Mouse (Mus musculus) MEL (cell line): Measurements from ENCODE around the gene Pigf. TPM values are rescaled to one million over a fixed set of nuclear protein-coding genes. Genes with fewer than 3 reads are reported as not detected.
A peak's percentile ranks its signal among the peaks of the same experiment; 100 is the strongest.

Experiments
- DNase-seq: peaks from one replicate; pipeline ENCODE4 v3.0.0; 2011; ENCODE audit warnings: low read depth, low spot score
- H3K27ac ChIP-seq: 2 replicates; pipeline ENCODE4 v1.5.1; 2012; ENCODE audit warnings: low read depth, mild to moderate bottlenecking, control low read depth, low read length, moderate library complexity; ENCODE audit not compliant: control insufficient read depth
- H3K27me3 ChIP-seq, 2 experiments: fragments of 150-350 bp in 1 of 2; sonication (generic) in 1 of 2; 2 replicates each; pipeline ENCODE4 v1.6.1; 2012; ENCODE audit warnings: low read length in 2 of 2, mild to moderate bottlenecking in 2 of 2, improper control_type of control experiment in 1 of 2, moderate library complexity in 1 of 2; ENCODE audit not compliant: insufficient read depth in 2 of 2, control insufficient read depth in 1 of 2
- H3K36me3 ChIP-seq, 2 experiments: 2 replicates each; pipeline ENCODE4 v1.6.1; 2012 to 2014; ENCODE audit warnings: low read length in 2 of 2, improper control_type of control experiment in 1 of 2, inconsistent platforms in 1 of 2, mild to moderate bottlenecking in 1 of 2; ENCODE audit not compliant: insufficient read depth in 2 of 2, control insufficient read depth in 1 of 2
- H3K4me1 ChIP-seq, 2 experiments: fragments of 150-350 bp in 1 of 2; sonication (generic) in 1 of 2; 2 replicates each; pipeline ENCODE4 v1.6.1; 2012; ENCODE audit warnings: low read length in 2 of 2, improper control_type of control experiment in 1 of 2, mild to moderate bottlenecking in 1 of 2; ENCODE audit not compliant: insufficient read depth in 2 of 2, control insufficient read depth in 1 of 2
- H3K4me3 ChIP-seq, 2 experiments: fragments of 150-350 bp in 1 of 2; sonication (generic) in 1 of 2; 2 replicates each; pipeline ENCODE4 v1.5.1; 2012; ENCODE audit warnings: low read depth in 2 of 2, low read length in 2 of 2, mild to moderate bottlenecking in 2 of 2, moderate library complexity in 2 of 2, control low read depth in 1 of 2, improper control_type of control experiment in 1 of 2; ENCODE audit not compliant: control insufficient read depth in 1 of 2, insufficient read depth in 1 of 2
- H3K79me2 ChIP-seq: 2 replicates; pipeline ENCODE4 v1.6.1; 2012; ENCODE audit warnings: mild to moderate bottlenecking, low read length, moderate library complexity; ENCODE audit not compliant: control insufficient read depth, poor library complexity, insufficient read depth
- H3K9ac ChIP-seq: 2 replicates; pipeline ENCODE4 v1.6.1; 2012; ENCODE audit warnings: low read depth, mild to moderate bottlenecking, control low read depth, low read length, moderate library complexity; ENCODE audit not compliant: control insufficient read depth, poor library complexity, severe bottlenecking
- H3K9me3 ChIP-seq: fragments of 150-350 bp; sonication (generic); replicated peaks from 2 replicates; pipeline ENCODE4 v1.6.1; 2012; ENCODE audit warnings: mild to moderate bottlenecking, low read length, improper control_type of control experiment, moderate library complexity; ENCODE audit not compliant: insufficient read depth
- CTCF ChIP-seq, 3 experiments: IDR thresholded peaks in 2 of 3; conservative IDR thresholded peaks in 1 of 3; 2 replicates each; pipeline ENCODE4 v1.5.1; 2011 to 2012; ENCODE audit warnings: low read length in 3 of 3, low read depth in 2 of 3, mild to moderate bottlenecking in 2 of 3, improper control_type of control experiment in 1 of 3, inconsistent platforms in 1 of 3, mixed read lengths in 1 of 3, moderate library complexity in 1 of 3; ENCODE audit not compliant: control insufficient read depth in 1 of 3, insufficient read depth in 1 of 3, poor library complexity in 1 of 3, severe bottlenecking in 1 of 3
- E2F4 ChIP-seq: IDR thresholded peaks from 2 replicates; pipeline ENCODE4 v1.6.1; 2011; ENCODE audit warnings: low read depth, low read length, improper control_type of control experiment, borderline replicate concordance
- ELF1 ChIP-seq: IDR thresholded peaks from 2 replicates; pipeline ENCODE4 v1.6.1; 2014; ENCODE audit warnings: low read depth, mild to moderate bottlenecking, inconsistent platforms, low read length, improper control_type of control experiment, moderate library complexity
- ETS1 ChIP-seq: IDR thresholded peaks from 2 replicates; pipeline ENCODE4 v1.6.1; 2012; ENCODE audit warnings: low read depth, mild to moderate bottlenecking, inconsistent platforms, low read length, improper control_type of control experiment, moderate library complexity
- JUND ChIP-seq: IDR thresholded peaks from 2 replicates; pipeline ENCODE4 v1.6.1; 2011; ENCODE audit warnings: low read depth, mild to moderate bottlenecking, improper control_type of control experiment, low read length
- MAZ ChIP-seq: IDR thresholded peaks from 2 replicates; pipeline ENCODE4 v1.6.1; 2012; ENCODE audit warnings: low read depth, mild to moderate bottlenecking, inconsistent platforms, low read length, improper control_type of control experiment
- MYB ChIP-seq: IDR thresholded peaks from 2 replicates; pipeline ENCODE4 v1.6.1; 2011; ENCODE audit warnings: mild to moderate bottlenecking, low read depth, low read length, improper control_type of control experiment
- MYC ChIP-seq: IDR thresholded peaks from 2 replicates; pipeline ENCODE4 v1.6.1; 2011; ENCODE audit warnings: low read depth, mild to moderate bottlenecking, low read length, improper control_type of control experiment, moderate library complexity
- NRF1 ChIP-seq: IDR thresholded peaks from 2 replicates; pipeline ENCODE4 v1.6.1; 2014; ENCODE audit warnings: low read depth, mild to moderate bottlenecking, inconsistent platforms, low read length, improper control_type of control experiment, moderate library complexity; ENCODE audit not compliant: poor library complexity, insufficient read depth, severe bottlenecking
- POLR2AphosphoS5 ChIP-seq: IDR thresholded peaks from 2 replicates; pipeline ENCODE4 v1.6.1; 2012; ENCODE audit warnings: low read depth, borderline replicate concordance, mild to moderate bottlenecking, inconsistent platforms, low read length, moderate library complexity, mixed read lengths
- RAD21 ChIP-seq: IDR thresholded peaks from 2 replicates; pipeline ENCODE4 v1.6.1; 2011; ENCODE audit warnings: mild to moderate bottlenecking, low read depth, low read length, improper control_type of control experiment
- SIN3A ChIP-seq: IDR thresholded peaks from 2 replicates; pipeline ENCODE4 v1.6.1; 2012; ENCODE audit warnings: low read length, improper control_type of control experiment, inconsistent platforms
- SMC3 ChIP-seq: IDR thresholded peaks from 2 replicates; pipeline ENCODE4 v1.6.1; 2011; ENCODE audit warnings: low read depth, low read length, improper control_type of control experiment
- TBP ChIP-seq: IDR thresholded peaks from 2 replicates; pipeline ENCODE4 v1.8.0; 2011; ENCODE audit warnings: low read depth, low read length, improper control_type of control experiment
- TCF12 ChIP-seq: IDR thresholded peaks from 2 replicates; pipeline ENCODE4 v1.6.1; 2014; ENCODE audit warnings: low read depth, mild to moderate bottlenecking, inconsistent platforms, low read length, improper control_type of control experiment, moderate library complexity
- ZC3H11A ChIP-seq: IDR thresholded peaks from 2 replicates; pipeline ENCODE4 v1.6.1; 2012; ENCODE audit warnings: low read depth, mild to moderate bottlenecking, inconsistent platforms, low read length, improper control_type of control experiment
- ZKSCAN1 ChIP-seq: IDR thresholded peaks from 2 replicates; pipeline ENCODE4 v1.6.1; 2012; ENCODE audit warnings: low read depth, mild to moderate bottlenecking, inconsistent platforms, low read length, improper control_type of control experiment, moderate library complexity
- ZMIZ1 ChIP-seq: IDR thresholded peaks from 2 replicates; pipeline ENCODE4 v1.6.1; 2012; ENCODE audit warnings: low read depth, mild to moderate bottlenecking, inconsistent platforms, low read length, improper control_type of control experiment, moderate library complexity
- polyA plus RNA-seq, 2 experiments: library from polyadenylated mRNA; stranded (reverse) in 1 of 2; unstranded in 1 of 2; fragments of >175 nt in 1 of 2; fragments of >200 nt in 1 of 2; gene quantifications; 2 replicates each; pipeline versions ENCODE4 v1.2.1 to v1.2.4; 2012; ENCODE audit warnings: low replicate concordance in 2 of 2, low read depth in 1 of 2; ENCODE audit not compliant: insufficient read length in 2 of 2, insufficient read depth in 1 of 2, missing spikeins in 1 of 2
- total RNA-seq: library from RNA; depleted of rRNA; stranded (reverse); fragments of 300-350 nt; gene quantifications from 2 replicates; pipeline ENCODE4 v1.2.3, GENCODE M21; 2012

The Pigf gene
- total and polyA plus RNA-seq, 3 experiments, result 19.2 to 24.8 TPM; not detected in 1

DNA sequence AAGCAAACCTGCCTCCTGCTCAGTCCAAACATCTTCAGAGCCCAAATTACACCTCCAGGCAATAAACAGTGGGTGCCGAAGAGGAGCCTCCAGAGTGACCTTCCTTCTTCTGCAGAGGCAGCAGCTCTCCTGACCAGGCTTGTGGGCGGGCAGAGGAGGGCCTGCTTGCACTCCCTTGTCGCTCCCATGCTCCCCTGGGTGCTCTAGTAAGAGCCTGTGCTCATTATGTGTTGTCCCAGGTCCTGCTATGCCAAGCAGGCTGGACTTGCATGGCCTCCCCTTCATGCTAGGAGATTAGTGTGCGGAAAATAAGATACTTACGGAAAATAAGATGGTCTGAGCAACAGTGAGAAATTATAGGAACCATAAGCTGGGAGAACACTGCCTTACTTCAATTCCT lies 24.5 kb upstream of the Pigf start:
- H3K36me3 ChIP-seq, result no peaks in the 10 kb centered on the region
- no peak overlapping the region for H3K4me3 ChIP-seq
- DNase-seq, result no peak
- no peak overlapping the region for H3K9ac ChIP-seq
- H3K79me2 ChIP-seq, result no peaks in the 10 kb centered on the region
- no peak overlapping the region for H3K27ac ChIP-seq
- H3K27me3 ChIP-seq, result peaks cover 2 to 3% of the 10 kb centered on the region in 2 experiments; a peak in 3 of 4 replicates
- no peaks in the 10 kb centered on the region for H3K9me3 ChIP-seq
- TF ChIP-seq ETS1 (no peak), CTCF (IDR thresholded peaks at IDR 0.05 in 2 of 3, conservative IDR thresholded peaks at IDR 0.05 in 1 of 3; ENCODE audit: control insufficient read depth in 1 of 3, insufficient read depth in 1 of 3, low read depth in 2 of 3, low read length in 3 of 3, poor library complexity in 1 of 3, severe bottlenecking in 1 of 3) (no peak), MYB (no peak), MAZ (no peak), ELF1 (no peak), POLR2AphosphoS5 (no peak), TCF12 (no peak), E2F4 (no peak)
- no peaks in the 10 kb centered on the region for H3K4me1 ChIP-seq

DNA sequence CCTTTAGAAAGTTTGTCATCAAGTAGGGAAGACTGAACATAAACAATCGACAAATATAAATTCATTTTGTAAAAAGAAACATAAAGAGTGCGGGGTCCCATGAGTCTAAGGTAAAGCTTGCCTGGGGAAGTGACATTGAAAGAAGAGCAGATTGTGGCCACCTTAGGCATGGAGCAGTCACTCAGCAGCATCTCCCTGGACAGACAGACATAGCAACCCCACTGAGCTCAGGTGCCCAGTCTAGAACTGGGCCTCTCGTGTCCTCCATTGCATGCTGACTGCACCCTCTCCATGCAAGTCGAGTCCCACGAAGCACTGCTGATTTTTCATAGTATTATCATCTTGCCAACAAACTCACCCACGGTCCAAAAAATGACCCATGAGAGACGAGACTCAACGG lies 19.6 kb upstream of the Pigf start:
- no peak overlapping the region for H3K9ac ChIP-seq
- no peak overlapping the region for H3K27ac ChIP-seq
- no peak for DNase-seq
- TF ChIP-seq TCF12, result no peak
- TF ChIP-seq E2F4, result no peak
- TF ChIP-seq CTCF (IDR thresholded peaks at IDR 0.05 in 2 of 3, conservative IDR thresholded peaks at IDR 0.05 in 1 of 3; ENCODE audit: control insufficient read depth in 1 of 3, insufficient read depth in 1 of 3, low read depth in 2 of 3, low read length in 3 of 3, poor library complexity in 1 of 3, severe bottlenecking in 1 of 3), result no peak
- TF ChIP-seq NRF1, result no peak
- H3K79me2 ChIP-seq, result no peaks in the 10 kb centered on the region
- H3K27me3 ChIP-seq, result peaks cover 2% of the 10 kb centered on the region in 2 experiments; a peak in 2 of 4 replicates
- no peaks in the 10 kb centered on the region for H3K4me1 ChIP-seq
- H3K36me3 ChIP-seq, result no peaks in the 10 kb centered on the region; a peak in 1 of 4 replicates
- H3K4me3 ChIP-seq, result no peak overlapping the region
- H3K9me3 ChIP-seq, result no peaks in the 10 kb centered on the region

- peak; percentile 88 for TF ChIP-seq RAD21
- TF ChIP-seq CTCF (IDR thresholded peaks at IDR 0.05 in 2 of 3, conservative IDR thresholded peaks at IDR 0.05 in 1 of 3; ENCODE audit: control insufficient read depth in 1 of 3, insufficient read depth in 1 of 3, low read depth in 2 of 3, low read length in 3 of 3, poor library complexity in 1 of 3, severe bottlenecking in 1 of 3), result peak in 2 of 3 experiments; percentile 98 to 100; a peak in 5 of 6 replicates
- TF ChIP-seq ZMIZ1, result no peak
- TF ChIP-seq ZC3H11A, result peak; percentile 95
- TF ChIP-seq SIN3A, result 0 out of 2 replicates have a peak, but pooled peaks have one; percentile 36
- peak; percentile 62; the same call in 1 of the 2 replicates for TF ChIP-seq MAZ
- TF ChIP-seq MYC, result peak; percentile 63; the same call in 1 of the 2 replicates
- no peak for TF ChIP-seq JUND
- TF ChIP-seq SMC3, result peak; percentile 99
- no peak for TF ChIP-seq NRF1
- no peak for TF ChIP-seq ETS1
- TF ChIP-seq ZKSCAN1, result no peak
- TF ChIP-seq TBP, result 0 out of 2 replicates have a peak, but pooled peaks have one; percentile 35
- no peaks in the 10 kb centered on the region for H3K4me1 ChIP-seq
- peak; percentile 94 for DNase-seq
- H3K27me3 ChIP-seq, result peaks cover 2% of the 10 kb centered on the region in 2 experiments; a peak in 2 of 4 replicates
- no peak overlapping the region for H3K27ac ChIP-seq
- no peaks in the 10 kb centered on the region for H3K79me2 ChIP-seq
- no peaks in the 10 kb centered on the region; a peak in 1 of 4 replicates for H3K36me3 ChIP-seq
- no peaks in the 10 kb centered on the region for H3K9me3 ChIP-seq
- peak overlapping the region; percentile 42 to 51 for H3K4me3 ChIP-seq
- peak overlapping the region; percentile 64 for H3K9ac ChIP-seq
Measured at GRCm38 (mm10) chr17:87044364-87044763, 19.2 kb upstream of the Pigf start.
